In genomic region chr5:64410621-64411020, GRCm38 (mm10) we compare ENCODE assay signal across 8 mouse cellular contexts.
DNase-seq lines count a peak whose midpoint lies in the region; ATAC-seq and TF ChIP-seq lines count a peak whose summit lies in the region.

No protein-coding gene starts in this region.

- no peak for TF ChIP-seq POLR2A in lung, adult 2 months (IDR thresholded peaks at IDR 0.05; ENCODE audit: borderline replicate concordance, extremely low read depth, low read depth, low read length)
- no peak for TF ChIP-seq POLR2A in small intestine, adult 2 months (IDR thresholded peaks at IDR 0.05; ENCODE audit: low read depth, low read length)

- H3K27ac ChIP-seq in lung, embryonic 15.5 days, result peak overlapping the region; percentile 17; the same call in 1 of the 2 replicates
- peak overlapping the region; percentile 64 for H3K27ac ChIP-seq in small intestine, adult 2 months (ENCODE audit: insufficient read depth, low read depth, low read length)
- no peak overlapping the region for H3K27ac ChIP-seq in forebrain, embryonic 16.5 days (ENCODE audit: low read length)

- H3K4me3 ChIP-seq in lung, embryonic 15.5 days, result no peak overlapping the region
- H3K4me3 ChIP-seq in lung, adult 2 months (replicated peaks; ENCODE audit: extremely low read depth, low read depth, low read length), result no peak overlapping the region
- no peak overlapping the region for H3K4me3 ChIP-seq in small intestine, adult 2 months (ENCODE audit: low read depth, low read length)
- no peak overlapping the region for H3K4me3 ChIP-seq in forebrain, embryonic 16.5 days (replicated peaks; ENCODE audit: low read length)

- no peak overlapping the region for H3K9ac ChIP-seq in lung, embryonic 15.5 days
- H3K9ac ChIP-seq in forebrain, embryonic 16.5 days (replicated peaks; ENCODE audit: low read depth, low read length), result no peak overlapping the region

- H3K4me2 ChIP-seq in lung, embryonic 15.5 days, result no peak overlapping the region
- H3K4me2 ChIP-seq in forebrain, embryonic 16.5 days (ENCODE audit: low read length), result no peak overlapping the region

- TF ChIP-seq CTCF in lung, adult 2 months (IDR thresholded peaks at IDR 0.05; ENCODE audit: insufficient read depth, low read length), result no peak
- TF ChIP-seq CTCF in small intestine, adult 2 months (IDR thresholded peaks at IDR 0.05; ENCODE audit: extremely low read depth, insufficient read length, insufficient replicate concordance, low read depth, low read length), result no peak

- H3K9me3 ChIP-seq in lung, embryonic 15.5 days, result no peaks in the 10 kb centered on the region
- no peaks in the 10 kb centered on the region for H3K9me3 ChIP-seq in forebrain, embryonic 16.5 days (ENCODE audit: control insufficient read depth, low read length)

- DNase-seq in lung, adult 2 months, result no peak
- DNase-seq in heart, adult 9 months (ENCODE audit: low spot score in 2 of 2), result peak; percentile 47 to 74
- peak; percentile 60 for DNase-seq in kidney, adult 9 months
- no peak for DNase-seq in left cerebral cortex, adult 18-20 months (ENCODE audit: low spot score in 2 of 2)
- no peak for DNase-seq in adrenal gland, adult 8-10 months

- no peaks in the 10 kb centered on the region for H3K27me3 ChIP-seq in lung, embryonic 15.5 days
- H3K27me3 ChIP-seq in small intestine, adult 2 months (ENCODE audit: control insufficient read depth, insufficient read depth, low read length), result no peaks in the 10 kb centered on the region
- no peaks in the 10 kb centered on the region for H3K27me3 ChIP-seq in forebrain, embryonic 16.5 days (replicated peaks; ENCODE audit: control insufficient read depth, insufficient read depth, low read length)

- no peaks in the 10 kb centered on the region for H3K36me3 ChIP-seq in lung, embryonic 15.5 days
- H3K36me3 ChIP-seq in small intestine, adult 2 months (ENCODE audit: control insufficient read depth, insufficient read depth, low read length), result no peaks in the 10 kb centered on the region
- no peaks in the 10 kb centered on the region for H3K36me3 ChIP-seq in forebrain, embryonic 16.5 days (ENCODE audit: control insufficient read depth, insufficient read depth)

- H3K4me1 ChIP-seq in lung, embryonic 15.5 days, result peaks cover 17% of the 10 kb centered on the region
- H3K4me1 ChIP-seq in lung, adult 2 months (ENCODE audit: control insufficient read depth, insufficient read depth, low read length), result no peaks in the 10 kb centered on the region
- peaks cover 14% of the 10 kb centered on the region for H3K4me1 ChIP-seq in small intestine, adult 2 months (ENCODE audit: control insufficient read depth, insufficient read depth, insufficient read length, low read length)
- H3K4me1 ChIP-seq in forebrain, embryonic 16.5 days (replicated peaks; ENCODE audit: control insufficient read depth, insufficient read depth, low read length), result no peaks in the 10 kb centered on the region

- WGBS in lung, embryonic 15.5 days, result 35% methylated on average over 7 of the region's 7 CpGs
- 21% methylated on average over 7 of the region's 7 CpGs for WGBS in lung, adult 2 months
- 10% methylated on average over 7 of the region's 7 CpGs for WGBS in small intestine, adult 2 months
- WGBS in forebrain, embryonic 16.5 days, result 69% methylated on average over 7 of the region's 7 CpGs

- ATAC-seq in lung, embryonic 15.5 days (ENCODE audit: borderline replicate concordance, extremely low read depth, low FRiP score, low TSS enrichment), result peak; percentile 49; the same call in 1 of the 2 replicates
- ATAC-seq in forebrain, embryonic 16.5 days, result no peak

Comparison
In these comparisons a context has a peak if more than half of its experiments do, and no peak if none do; other contexts are left out.
1. DNase-seq: peak in heart, adult 9 months (2 of 2) and kidney, adult 9 months (single experiment); none in lung, adult 2 months (single experiment), left cerebral cortex, adult 18-20 months (0 of 2) and adrenal gland, adult 8-10 months (single experiment).